Mouse (Mus musculus) lung, adult 2 months (tissue): ENCODE measurements around the gene Slfn5.

Experiments
- CTCF ChIP-seq: fragments of 200-500 bp; IDR thresholded peaks from 2 replicates; pipeline ENCODE4 v1.5.1; 2011; ENCODE audit warnings: mild to moderate bottlenecking, low read length, control low read depth; ENCODE audit not compliant: insufficient read depth
- POLR2A ChIP-seq: fragments of 200-500 bp; IDR thresholded peaks from 2 replicates; pipeline ENCODE4 v1.6.1; 2011; ENCODE audit warnings: low read depth, mild to moderate bottlenecking, control low read depth, low read length, borderline replicate concordance; ENCODE audit errors: extremely low read depth

- TF ChIP-seq POLR2A (no peak), CTCF (no peak)
Measured at GRCm38 (mm10) chr11:82920768-82921167, 30.4 kb upstream of the Slfn5 start.
